Mouse (Mus musculus) lung, postnatal 0 days (tissue): ENCODE data around the gene U2af1. TPM values are rescaled to one million over a fixed set of nuclear protein-coding genes. Genes with fewer than 3 reads are reported as not detected.
"Not testable (repeated sequence)": the region's sequence is repeated elsewhere in the genome, so short reads cannot be mapped to it uniquely, and the experiment has no call there.

ENCODE experiments used
- ATAC-seq: fragments of 200-750 bp; cut with Nextera tagmentation; 2 replicates; pipeline ENCODE4 v1.8.0; 2017; ENCODE audit warnings: moderate library complexity
- DNase-seq: peaks from one replicate; pipeline ENCODE4 v3.0.0-alpha.2; 2016; ENCODE audit warnings: low spot score
- H3K27ac ChIP-seq: fragments of 300-500 bp; sonication (generic); 2 replicates; pipeline ENCODE4 v1.5.1; 2014; ENCODE audit warnings: antibody characterized with exemption, mild to moderate bottlenecking, low read length, mixed read lengths
- H3K27me3 ChIP-seq: fragments of 300-500 bp; sonication (generic); replicated peaks from 2 replicates; pipeline ENCODE4 v1.6.1; 2014; ENCODE audit warnings: low read length, mixed read lengths; ENCODE audit not compliant: insufficient read depth
- H3K36me3 ChIP-seq: fragments of 300-500 bp; sonication (generic); 2 replicates; pipeline ENCODE4 v1.6.1; 2014; ENCODE audit warnings: low read length, mixed read lengths; ENCODE audit not compliant: insufficient read depth
- H3K4me1 ChIP-seq: fragments of 300-500 bp; sonication (generic); 2 replicates; pipeline ENCODE4 v1.6.1; 2014; ENCODE audit warnings: antibody characterized with exemption, low read depth, low read length, mixed read lengths; ENCODE audit not compliant: insufficient read depth
- H3K4me2 ChIP-seq: fragments of 300-500 bp; sonication (generic); replicated peaks from 2 replicates; pipeline ENCODE4 v1.6.1; 2014; ENCODE audit warnings: low read depth, mild to moderate bottlenecking, low read length, moderate library complexity, mixed read lengths
- H3K4me3 ChIP-seq: fragments of 300-500 bp; sonication (generic); 2 replicates; pipeline ENCODE4 v1.5.1; 2014; ENCODE audit warnings: low read depth, low read length
- H3K9ac ChIP-seq: fragments of 300-500 bp; sonication (generic); replicated peaks from 2 replicates; pipeline ENCODE4 v1.6.1; 2014; ENCODE audit warnings: low read depth, mild to moderate bottlenecking
- H3K9me3 ChIP-seq: fragments of 300-500 bp; sonication (generic); 2 replicates; pipeline ENCODE4 v1.6.1; 2016; ENCODE audit warnings: low read length, mixed read lengths
- CTCF ChIP-seq: IDR thresholded peaks from 2 replicates; pipeline ENCODE4 v1.5.1; 2016; ENCODE audit warnings: antibody characterized with exemption, mild to moderate bottlenecking
- EP300 ChIP-seq: IDR thresholded peaks from 2 replicates; pipeline ENCODE4 v1.6.1; 2016; ENCODE audit warnings: antibody characterized with exemption, mild to moderate bottlenecking, control low read depth
- whole genome bisulfite sequencing: fragments of 180-500 bp; shearing (Covaris S2); extraction: QIAGEN DNeasy Blood & Tissue Kit; methylation state at CpG from one replicate; pipeline ENCODE4 v1.1.7; 2014; 5-methylcytosine and 5-hydroxymethylcytosine counted together
- polyA plus RNA-seq: library from polyadenylated mRNA; unstranded; fragments of >200 nt; fragmentation: Nextera tagmentation; extraction: Ambion mirVana; gene quantifications from 2 replicates; pipeline ENCODE4 v1.2.1, GENCODE M21; 2015

The U2af1 gene
- polyA plus RNA-seq = 151 and 161 TPM in 2 replicates

GRCm38 (mm10) chr17:31658468-31659185 is at the start of gene U2af1:
Gene U2af1 (minus strand): TSS chr17:31658892.
- ATAC-seq (peak; percentile 99), DNase-seq (peak; percentile 99)
- Histone ChIP-seq H3K4me1 (peaks cover 12% of the 10 kb centered on the region; the same call in 1 of the 2 replicates), H3K27me3 (no peaks in the 10 kb centered on the region), H3K9me3 (no peaks in the 10 kb centered on the region), H3K27ac (peak within 1 kb of the TSS; percentile 87), H3K4me2 (peak within 1 kb of the TSS; percentile 82), H3K36me3 (peaks cover 7% of the 10 kb centered on the region; the same call in 1 of the 2 replicates), H3K4me3 (peak within 1 kb of the TSS; percentile 94), H3K9ac (peak within 1 kb of the TSS; percentile 98)
- 2% methylated on average over 74 of the region's 77 CpGs for WGBS
- TF ChIP-seq CTCF = 0 out of 2 replicates have a peak, but pooled peaks have one; percentile 1
- no peak for TF ChIP-seq EP300

- Histone ChIP-seq H3K9ac (no peak overlapping the region), H3K27me3 (no peaks in the 10 kb centered on the region), H3K4me1 (0 out of 2 replicates have a peak, but pooled peaks cover 6% of the 10 kb centered on the region), H3K4me3 (no peak overlapping the region), H3K36me3 (no peaks in the 10 kb centered on the region), H3K27ac (no peak overlapping the region), H3K4me2 (no peak overlapping the region), H3K9me3 (no peaks in the 10 kb centered on the region)
- ATAC-seq (no peak), DNase-seq (no peak)
- no peak for TF ChIP-seq EP300
- TF ChIP-seq CTCF = no peak
- 74% methylated on average over 20 of the region's 20 CpGs for WGBS
Measured at GRCm38 (mm10) chr17:31705271-31706020, 46.8 kb upstream of the U2af1 start.

DNA sequence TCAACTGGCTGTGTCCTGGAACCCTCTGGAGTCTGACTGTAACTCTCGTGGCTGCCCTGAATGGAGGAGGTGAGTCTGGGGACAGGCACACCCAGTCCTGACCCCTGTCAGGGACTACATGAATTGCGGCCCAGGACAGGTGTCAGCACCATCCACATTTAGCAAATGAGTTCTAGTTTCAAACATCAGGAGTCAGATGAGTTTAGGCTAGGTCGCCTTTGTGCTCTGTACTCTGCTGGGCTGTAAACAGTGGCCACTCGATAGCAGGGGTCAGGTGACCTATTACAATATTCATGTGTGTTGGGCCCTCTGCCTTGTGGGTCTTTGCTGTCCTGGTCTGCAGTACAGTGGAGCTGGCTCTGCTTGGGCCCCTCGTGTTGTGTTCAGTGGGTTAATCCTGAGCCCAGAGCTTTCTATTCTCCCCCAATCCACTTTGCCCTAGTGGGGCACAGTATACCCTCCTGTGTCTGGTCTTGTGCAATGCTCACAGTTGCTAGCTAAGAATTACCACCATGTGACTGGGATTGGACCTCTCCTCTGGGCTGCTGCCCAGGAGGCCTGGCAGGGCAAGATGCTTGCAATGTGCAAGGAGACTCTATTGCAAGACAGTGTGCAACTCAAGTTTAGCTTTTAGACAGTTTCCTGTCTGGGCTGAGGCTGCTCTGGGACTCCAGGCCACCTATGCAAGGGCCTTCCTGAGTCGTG is 44.7 kb upstream of the U2af1 start:
- Histone ChIP-seq H3K9ac (no peak overlapping the region), H3K4me3 (no peak overlapping the region), H3K9me3 (no peaks in the 10 kb centered on the region), H3K27ac (peak overlapping the region; percentile 55; the same call in 1 of the 2 replicates), H3K4me1 (0 out of 2 replicates have a peak, but pooled peaks cover 6% of the 10 kb centered on the region), H3K27me3 (no peaks in the 10 kb centered on the region), H3K36me3 (no peaks in the 10 kb centered on the region), H3K4me2 (no peak overlapping the region)
- peak; percentile 85 for ATAC-seq
- WGBS = 45% methylated on average over 6 of the region's 6 CpGs
- TF ChIP-seq CTCF (no peak), EP300 (no peak)
- DNase-seq = peak; percentile 53

- H3K27me3 ChIP-seq = no peaks in the 10 kb centered on the region
- H3K4me3 ChIP-seq = no peak overlapping the region
- no peak overlapping the region for H3K4me2 ChIP-seq
- no peak overlapping the region for H3K27ac ChIP-seq
- H3K4me1 ChIP-seq = 0 out of 2 replicates have a peak, but pooled peaks cover 2% of the 10 kb centered on the region
- H3K9me3 ChIP-seq = no peaks in the 10 kb centered on the region
- ATAC-seq = no peak
- TF ChIP-seq CTCF (no peak), EP300 (no peak)
- H3K36me3 ChIP-seq = no peaks in the 10 kb centered on the region
- DNase-seq = no peak
- no peak overlapping the region for H3K9ac ChIP-seq
- WGBS = 69% methylated on average over 11 of the region's 11 CpGs
Measured at GRCm38 (mm10) chr17:31698347-31698746, 39.7 kb upstream of the U2af1 start.

- WGBS = 90% methylated on average over 7 of the region's 7 CpGs
Measured at GRCm38 (mm10) chr17:31695356-31695755, 36.7 kb upstream of the U2af1 start.

GRCm38 (mm10) chr17:31694949-31695348 is 36.3 kb upstream of the U2af1 start:
- Histone ChIP-seq H3K4me2 (no peak overlapping the region), H3K9me3 (no peaks in the 10 kb centered on the region), H3K9ac (no peak overlapping the region), H3K4me1 (no peaks in the 10 kb centered on the region), H3K27ac (no peak overlapping the region), H3K4me3 (no peak overlapping the region), H3K36me3 (no peaks in the 10 kb centered on the region), H3K27me3 (no peaks in the 10 kb centered on the region)
- DNase-seq (no peak), ATAC-seq (no peak)
- WGBS = 68% methylated on average over 1 of the region's 1 CpGs
- TF ChIP-seq EP300 = no peak
- no peak for TF ChIP-seq CTCF

More at GRCm38 (mm10) chr17:31695356-31695755, 36.7 kb upstream of the U2af1 start:
- H3K4me2 ChIP-seq, ATAC-seq, H3K9me3 ChIP-seq, H3K27ac ChIP-seq, H3K27me3 ChIP-seq, H3K36me3 ChIP-seq, H3K4me3 ChIP-seq, DNase-seq, H3K9ac ChIP-seq, H3K4me1 ChIP-seq: not testable (repeated sequence)
